Mouse (Mus musculus): ENCODE measurements at regions not wholly inside any gene's neighbourhood (a gene's known extent, or its start where the extent isn't known, plus 50 kb on each side); places are given as distances from the start of the nearest gene placed in this dataset.
A peak's percentile ranks its signal among the peaks of the same experiment; 100 is the strongest.
"Not testable (repeated sequence)": the region's sequence is repeated elsewhere in the genome, so short reads cannot be mapped to it uniquely, and the experiment has no call there.

DNA sequence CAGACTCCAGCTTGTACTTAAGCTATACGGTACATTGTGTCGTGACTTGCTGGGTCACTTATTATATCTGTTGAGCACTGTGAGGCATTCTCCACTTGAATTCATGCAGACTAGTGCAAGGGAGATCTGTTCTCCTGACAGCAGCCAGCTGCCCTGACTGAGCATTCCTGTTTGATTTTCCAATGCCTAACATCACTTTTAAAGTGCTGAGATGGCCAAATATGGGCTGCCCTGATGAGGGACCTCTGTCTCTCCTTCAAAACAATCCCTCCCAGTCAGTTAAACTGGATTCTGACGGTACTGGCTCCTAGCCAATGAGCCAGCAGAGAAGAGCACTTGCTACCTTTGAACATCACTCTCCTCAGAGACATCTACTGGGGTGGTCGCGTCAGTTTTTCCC lies 57.6 kb upstream of the Lekr1 start:
- no peaks in the 10 kb centered on the region for H3K36me3 ChIP-seq (ENCODE audit: control insufficient read depth, insufficient read depth, low read length)
- TF ChIP-seq POLR2A (IDR thresholded peaks at IDR 0.05; ENCODE audit: low read depth, low read length), result no peak
- no peak for TF ChIP-seq CTCF (IDR thresholded peaks at IDR 0.05; ENCODE audit: extremely low read depth, insufficient read length, insufficient replicate concordance, low read depth, low read length)
- no peak overlapping the region for H3K4me3 ChIP-seq (ENCODE audit: low read depth, low read length)
- peaks cover 10% of the 10 kb centered on the region; the same call in 1 of the 2 replicates for H3K4me1 ChIP-seq (ENCODE audit: control insufficient read depth, insufficient read depth, insufficient read length, low read length)
- 62% methylated on average over 5 of the region's 5 CpGs for WGBS
- H3K27ac ChIP-seq (ENCODE audit: insufficient read depth, low read depth, low read length), result no peak overlapping the region
- no peaks in the 10 kb centered on the region for H3K27me3 ChIP-seq (ENCODE audit: control insufficient read depth, insufficient read depth, low read length)

DNA sequence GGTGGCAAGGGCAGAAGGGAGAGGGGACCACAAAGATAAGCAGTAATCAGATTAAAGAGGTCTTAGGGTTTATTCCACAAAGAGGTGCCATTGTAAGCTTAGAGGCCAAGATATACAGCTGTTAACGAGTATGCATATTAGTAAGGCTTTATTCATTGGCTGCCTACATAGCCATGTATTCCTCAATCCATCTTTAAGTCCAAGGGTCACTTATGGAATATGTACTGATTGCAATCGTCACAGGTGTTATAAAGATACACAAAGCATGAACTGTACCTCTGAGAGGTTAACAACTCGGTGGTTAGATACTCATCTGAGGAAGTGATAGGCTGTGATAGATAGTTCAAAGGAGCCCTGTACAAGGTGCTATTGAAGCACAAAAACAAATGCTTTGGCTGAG lies 54.3 kb upstream of the Lekr1 start:
- H3K36me3 ChIP-seq (ENCODE audit: control insufficient read depth, insufficient read depth, low read length), result no peaks in the 10 kb centered on the region
- 26% methylated on average over 3 of the region's 3 CpGs for WGBS
- peak overlapping the region; percentile 68 for H3K27ac ChIP-seq (ENCODE audit: insufficient read depth, low read depth, low read length)
- TF ChIP-seq POLR2A (IDR thresholded peaks at IDR 0.05; ENCODE audit: low read depth, low read length) (no peak), CTCF (IDR thresholded peaks at IDR 0.05; ENCODE audit: extremely low read depth, insufficient read length, insufficient replicate concordance, low read depth, low read length) (no peak)
- H3K4me1 ChIP-seq (ENCODE audit: control insufficient read depth, insufficient read depth, insufficient read length, low read length), result peaks cover 10% of the 10 kb centered on the region; the same call in 1 of the 2 replicates
- no peak overlapping the region for H3K4me3 ChIP-seq (ENCODE audit: low read depth, low read length)
- no peaks in the 10 kb centered on the region for H3K27me3 ChIP-seq (ENCODE audit: control insufficient read depth, insufficient read depth, low read length)

DNA sequence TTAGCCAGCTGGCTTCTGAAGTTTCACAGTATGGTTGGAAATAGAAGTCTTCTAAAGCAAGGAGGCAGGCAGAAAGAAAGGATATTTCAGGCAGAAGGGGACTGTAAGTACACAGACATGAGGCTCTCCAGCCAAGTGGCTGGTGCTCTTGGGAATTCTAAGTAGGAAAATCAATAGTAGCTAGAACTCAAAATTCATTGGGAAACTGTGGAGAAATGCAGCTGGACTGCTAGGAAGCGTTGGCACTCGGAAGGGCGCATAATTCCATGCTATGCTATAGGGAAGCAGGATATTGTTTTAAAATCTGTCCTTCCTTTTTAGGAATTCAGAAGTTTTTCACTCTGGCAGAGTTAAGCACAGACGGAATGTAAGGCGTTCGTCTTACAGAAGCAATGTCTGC lies 53.6 kb upstream of the Lekr1 start:
- WGBS, result 69% methylated on average over 6 of the region's 6 CpGs
- no peak overlapping the region for H3K4me3 ChIP-seq (ENCODE audit: low read depth, low read length)
- no peaks in the 10 kb centered on the region for H3K27me3 ChIP-seq (ENCODE audit: control insufficient read depth, insufficient read depth, low read length)
- no peaks in the 10 kb centered on the region for H3K36me3 ChIP-seq (ENCODE audit: control insufficient read depth, insufficient read depth, low read length)
- H3K27ac ChIP-seq (ENCODE audit: insufficient read depth, low read depth, low read length), result peak overlapping the region; percentile 30; the same call in 1 of the 2 replicates
- H3K4me1 ChIP-seq (ENCODE audit: control insufficient read depth, insufficient read depth, insufficient read length, low read length), result peaks cover 10% of the 10 kb centered on the region; the same call in 1 of the 2 replicates
- TF ChIP-seq CTCF (IDR thresholded peaks at IDR 0.05; ENCODE audit: extremely low read depth, insufficient read length, insufficient replicate concordance, low read depth, low read length) (no peak), POLR2A (IDR thresholded peaks at IDR 0.05; ENCODE audit: low read depth, low read length) (no peak)

DNA sequence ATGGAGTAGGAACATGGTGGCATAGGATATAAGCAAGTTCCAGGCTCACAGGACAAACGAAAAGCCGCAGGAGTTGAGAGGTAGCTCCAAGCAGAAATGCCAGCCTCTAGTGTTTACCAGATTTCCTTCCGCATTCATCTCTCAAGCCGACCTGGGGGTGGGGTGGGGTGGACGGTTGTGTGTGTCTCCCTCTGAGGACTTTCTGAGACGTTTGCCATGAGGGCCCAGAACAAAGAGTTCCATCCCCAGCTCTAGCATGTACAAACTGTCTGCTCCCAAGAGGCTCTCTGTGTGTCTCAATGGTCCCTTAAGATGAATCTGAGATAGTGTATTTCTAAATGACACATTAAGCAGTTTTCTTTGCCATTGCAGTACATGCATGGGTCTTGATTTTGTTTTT lies 53.1 kb upstream of the Lekr1 start:
- Histone ChIP-seq H3K27ac (ENCODE audit: insufficient read depth, low read depth, low read length) (no peak overlapping the region), H3K4me3 (ENCODE audit: low read depth, low read length) (no peak overlapping the region), H3K4me1 (ENCODE audit: control insufficient read depth, insufficient read depth, insufficient read length, low read length) (peaks cover 11% of the 10 kb centered on the region; the same call in 1 of the 2 replicates), H3K27me3 (ENCODE audit: control insufficient read depth, insufficient read depth, low read length) (no peaks in the 10 kb centered on the region), H3K36me3 (ENCODE audit: control insufficient read depth, insufficient read depth, low read length) (no peaks in the 10 kb centered on the region)
- 75% methylated on average over 6 of the region's 6 CpGs for WGBS
- TF ChIP-seq CTCF (IDR thresholded peaks at IDR 0.05; ENCODE audit: extremely low read depth, insufficient read length, insufficient replicate concordance, low read depth, low read length) (no peak), POLR2A (IDR thresholded peaks at IDR 0.05; ENCODE audit: low read depth, low read length) (no peak)

DNA sequence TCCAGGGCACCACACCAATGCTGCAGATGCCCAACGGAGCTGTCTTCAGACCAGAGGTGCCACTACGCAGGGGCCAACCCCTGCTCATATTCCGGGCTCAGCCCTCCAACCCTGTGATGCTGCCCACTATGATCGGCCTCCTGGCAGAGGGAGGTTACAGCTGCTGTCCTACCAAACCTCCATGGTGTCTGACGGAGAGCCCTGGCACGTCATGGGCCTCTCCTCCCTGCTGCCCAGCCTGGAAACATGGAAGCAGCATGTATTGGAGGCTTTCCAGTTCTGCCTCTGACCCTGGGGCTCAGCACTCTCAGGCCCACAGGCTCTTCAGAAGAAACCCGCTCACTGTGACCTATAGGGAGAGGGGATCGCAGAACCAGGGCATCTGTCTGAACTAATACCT lies 51.1 kb upstream of the Lekr1 start:
- not testable (repeated sequence) for H3K4me3 ChIP-seq (ENCODE audit: low read depth, low read length); H3K36me3 ChIP-seq (ENCODE audit: control insufficient read depth, insufficient read depth, low read length); H3K27ac ChIP-seq (ENCODE audit: insufficient read depth, low read depth, low read length); H3K27me3 ChIP-seq (ENCODE audit: control insufficient read depth, insufficient read depth, low read length)
- 92% methylated on average over 8 of the region's 8 CpGs for WGBS
- H3K4me1 ChIP-seq (ENCODE audit: control insufficient read depth, insufficient read depth, insufficient read length, low read length), result peaks cover 16% of the 10 kb centered on the region; the same call in 1 of the 2 replicates

All from small intestine, adult 2 months (tissue).